Mouse (Mus musculus) erythroblast, embryonic 14.5 days (primary cell): ENCODE results near the gene Orc1.

Experiments used
- GATA1 ChIP-seq: IDR thresholded peaks from 2 replicates; pipeline ENCODE4 v1.6.1; 2012; ENCODE audit warnings: low read length, inconsistent platforms, mixed read lengths
- TAL1 ChIP-seq: IDR thresholded peaks from 3 replicates; pipeline ENCODE4 v1.6.1; 2012; ENCODE audit warnings: low read length, inconsistent platforms, mixed read lengths

GRCm38 (mm10) chr4:108664407-108664806 is 85.2 kb downstream of the Orc1 start:
- TF ChIP-seq GATA1 (no peak), TAL1 (no peak)
